Mouse (Mus musculus) liver, embryonic 12.5 days (tissue): ENCODE measurements at regions not wholly inside any gene's neighbourhood (a gene's known extent, or its start where the extent isn't known, plus 50 kb on each side); places are given as distances from the start of the nearest gene placed in this dataset.

ENCODE experiments used
- ATAC-seq: fragments of 200-750 bp; cut with Nextera tagmentation; 2 replicates; pipeline ENCODE4 v1.8.0; 2017; ENCODE audit warnings: moderate number of reproducible peaks, mild to moderate bottlenecking, moderate library complexity
- H3K27ac ChIP-seq: fragments of 300-500 bp; sonication (generic); 2 replicates; pipeline ENCODE4 v1.5.1; 2016; ENCODE audit warnings: mild to moderate bottlenecking
- H3K27me3 ChIP-seq: fragments of 300-500 bp; sonication (generic); replicated peaks from 2 replicates; pipeline ENCODE4 v1.6.1; 2016; ENCODE audit warnings: mild to moderate bottlenecking, moderate library complexity
- H3K36me3 ChIP-seq: fragments of 300-500 bp; sonication (generic); 2 replicates; pipeline ENCODE4 v1.6.1; 2016; ENCODE audit warnings: mild to moderate bottlenecking, moderate library complexity
- H3K4me1 ChIP-seq: fragments of 300-500 bp; sonication (generic); 2 replicates; pipeline ENCODE4 v1.6.1; 2016
- H3K4me2 ChIP-seq: fragments of 300-500 bp; sonication (generic); 2 replicates; pipeline ENCODE4 v1.6.1; 2016; ENCODE audit warnings: mild to moderate bottlenecking, moderate library complexity
- H3K4me3 ChIP-seq: fragments of 300-500 bp; sonication (generic); 2 replicates; pipeline ENCODE4 v1.5.1; 2016; ENCODE audit warnings: mild to moderate bottlenecking, moderate library complexity
- H3K9ac ChIP-seq: fragments of 300-500 bp; sonication (generic); 2 replicates; pipeline ENCODE4 v1.6.1; 2016; ENCODE audit warnings: mild to moderate bottlenecking, moderate library complexity
- H3K9me3 ChIP-seq: fragments of 300-500 bp; sonication (generic); replicated peaks from 2 replicates; pipeline ENCODE4 v1.6.1; 2016; ENCODE audit warnings: mild to moderate bottlenecking, moderate library complexity
- WGBS: fragments of 180-500 bp; shearing (Covaris S2); methylation state at CpG from one replicate; pipeline ENCODE4 v1.1.7; 2016; ENCODE audit not compliant: insufficient replicate concordance; 5-methylcytosine and 5-hydroxymethylcytosine counted together

DNA sequence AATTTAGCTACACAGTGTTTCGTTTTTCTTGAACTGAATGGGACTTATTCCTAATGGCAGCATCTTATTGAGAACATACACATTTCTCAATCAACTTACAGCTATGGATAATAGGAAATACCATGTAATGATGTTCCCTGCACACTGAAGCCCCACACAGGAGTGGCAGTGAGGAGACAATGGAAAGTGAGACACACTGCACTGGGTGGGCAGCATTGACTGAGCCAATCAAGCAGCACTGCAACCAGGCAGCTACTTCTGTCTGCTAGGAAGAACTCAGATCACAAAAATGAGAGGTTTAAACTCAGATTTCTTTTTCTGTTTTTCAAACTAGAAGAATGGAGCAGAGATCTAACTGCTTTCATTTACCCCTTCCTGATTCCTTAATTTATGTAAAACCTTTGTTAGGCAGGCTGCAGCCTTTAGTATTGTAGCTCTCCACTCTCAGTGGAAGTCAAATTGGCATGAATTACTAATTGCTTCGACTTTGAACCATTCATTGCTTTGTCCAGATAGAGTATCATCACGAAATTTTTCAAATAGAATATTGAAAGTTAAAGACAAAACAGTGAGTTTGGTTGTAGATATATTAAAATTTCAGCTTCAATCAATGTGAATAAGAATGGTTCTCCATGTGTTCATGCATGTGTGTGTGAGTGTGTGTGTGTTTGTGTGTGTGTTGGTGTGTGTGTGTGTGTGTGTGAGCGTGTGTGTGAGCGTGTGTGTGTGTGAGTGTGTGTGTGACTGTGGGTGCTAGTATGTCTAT, 590.9 kb downstream of the Ttll7 start:
- Histone ChIP-seq H3K4me1 (no peaks in the 10 kb centered on the region), H3K27ac (no peak overlapping the region), H3K9me3 (no peaks in the 10 kb centered on the region), H3K36me3 (no peaks in the 10 kb centered on the region), H3K9ac (no peak overlapping the region), H3K4me3 (no peak overlapping the region), H3K4me2 (no peak overlapping the region), H3K27me3 (no peaks in the 10 kb centered on the region)
- ATAC-seq: no peak
- 49% methylated on average over 5 of the region's 5 CpGs for WGBS

DNA sequence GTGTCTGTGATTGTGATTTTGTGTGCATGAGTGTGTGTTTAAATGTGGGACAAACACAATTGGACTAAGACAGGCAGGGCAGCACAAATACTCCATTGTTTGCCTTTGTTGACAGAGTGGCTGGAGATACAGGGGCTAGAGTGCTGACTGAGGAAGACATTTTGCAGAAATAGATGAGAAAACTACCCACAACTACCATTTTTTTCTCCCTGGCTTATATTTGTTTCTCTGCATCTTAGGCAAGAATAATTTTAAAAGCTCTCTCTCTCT, 591.5 kb downstream of the Ttll7 start:
- Histone ChIP-seq H3K4me3 (no peak overlapping the region), H3K4me1 (no peaks in the 10 kb centered on the region), H3K4me2 (no peak overlapping the region), H3K36me3 (no peaks in the 10 kb centered on the region), H3K9me3 (no peaks in the 10 kb centered on the region), H3K9ac (no peak overlapping the region), H3K27me3 (no peaks in the 10 kb centered on the region), H3K27ac (no peak overlapping the region)
- no peak for ATAC-seq

DNA sequence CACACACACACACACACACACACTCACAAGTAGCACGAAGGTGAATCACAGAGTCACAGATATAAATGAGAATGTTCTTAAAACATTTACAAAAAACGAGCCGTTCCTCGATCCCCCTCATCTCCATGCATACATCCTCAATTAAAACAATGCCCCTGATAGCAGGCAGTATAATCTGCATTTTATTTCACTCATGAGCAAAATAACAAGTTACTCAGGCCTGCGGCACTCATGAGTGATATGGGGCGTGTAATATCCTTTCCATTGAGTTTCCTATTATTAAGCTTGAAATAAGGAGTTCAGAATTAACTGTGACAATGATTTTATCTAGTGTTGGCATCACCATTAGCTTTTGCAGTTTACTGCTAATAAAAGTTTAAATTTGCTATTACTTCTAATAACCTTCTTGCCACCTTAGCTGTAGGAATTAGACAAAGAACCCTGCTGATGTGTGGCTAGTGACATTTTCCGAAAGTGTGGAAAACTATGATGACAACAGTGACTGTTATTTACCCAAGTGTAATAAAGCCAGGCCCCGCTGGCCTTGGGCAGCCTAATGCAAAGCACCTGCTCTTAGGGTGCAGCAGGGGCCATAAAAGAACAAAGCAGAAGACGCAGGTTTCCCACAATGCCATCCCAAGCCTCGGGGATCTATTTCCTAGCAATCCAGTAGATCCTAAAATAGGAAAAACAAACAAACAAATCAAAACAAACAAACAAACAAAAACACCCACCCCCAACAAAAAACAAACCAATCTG, 592.0 kb downstream of the Ttll7 start:
- H3K36me3 ChIP-seq: no peaks in the 10 kb centered on the region
- no peak overlapping the region for H3K4me2 ChIP-seq
- H3K27ac ChIP-seq: no peak overlapping the region
- no peak for ATAC-seq
- 71% methylated on average over 10 of the region's 10 CpGs for WGBS
- H3K9me3 ChIP-seq: no peaks in the 10 kb centered on the region
- H3K9ac ChIP-seq: no peak overlapping the region
- H3K4me1 ChIP-seq: no peaks in the 10 kb centered on the region
- H3K4me3 ChIP-seq: no peak overlapping the region
- H3K27me3 ChIP-seq: no peaks in the 10 kb centered on the region

DNA sequence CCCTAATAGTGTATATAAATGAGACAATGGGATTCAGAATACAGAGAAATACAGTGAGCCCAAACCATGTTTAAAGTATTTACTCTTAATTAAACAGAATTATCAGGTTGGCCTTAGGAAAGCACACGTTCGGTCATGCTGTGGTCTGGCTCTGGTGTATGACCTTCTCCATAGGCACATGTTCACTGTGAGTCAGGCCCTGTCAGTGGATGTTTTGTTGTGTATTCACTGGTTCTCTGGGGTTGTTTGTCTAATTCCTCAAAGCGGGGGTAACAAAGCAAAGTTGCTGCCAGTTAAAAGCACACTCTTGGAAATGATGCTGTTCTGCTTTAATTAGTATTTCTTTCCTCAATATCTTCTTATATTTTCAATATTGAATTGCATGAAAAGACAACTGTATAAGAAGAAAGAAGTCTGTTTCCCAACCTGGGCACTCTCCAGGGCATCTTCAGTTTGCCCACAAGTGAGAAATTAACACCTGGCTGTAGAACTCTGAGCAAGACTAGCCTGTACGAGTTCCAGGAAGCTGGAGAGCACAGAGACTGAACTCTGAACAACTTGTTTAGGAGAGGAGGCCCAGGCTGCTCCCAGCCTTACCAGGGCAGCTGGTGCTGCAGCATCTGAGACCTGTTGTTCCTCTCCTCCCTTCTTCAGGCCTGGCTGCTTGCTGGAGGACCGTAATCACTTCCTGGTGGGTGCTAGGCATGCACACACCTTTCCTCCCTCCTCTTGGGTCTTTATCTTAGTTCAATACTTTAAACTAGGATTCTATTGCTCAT, 593.1 kb downstream of the Ttll7 start:
- Histone ChIP-seq H3K36me3 (no peaks in the 10 kb centered on the region), H3K9me3 (no peaks in the 10 kb centered on the region), H3K4me3 (no peak overlapping the region), H3K4me1 (no peaks in the 10 kb centered on the region), H3K9ac (no peak overlapping the region), H3K4me2 (no peak overlapping the region), H3K27me3 (no peaks in the 10 kb centered on the region), H3K27ac (no peak overlapping the region)
- no peak for ATAC-seq
- WGBS: 65% methylated on average over 5 of the region's 5 CpGs

DNA sequence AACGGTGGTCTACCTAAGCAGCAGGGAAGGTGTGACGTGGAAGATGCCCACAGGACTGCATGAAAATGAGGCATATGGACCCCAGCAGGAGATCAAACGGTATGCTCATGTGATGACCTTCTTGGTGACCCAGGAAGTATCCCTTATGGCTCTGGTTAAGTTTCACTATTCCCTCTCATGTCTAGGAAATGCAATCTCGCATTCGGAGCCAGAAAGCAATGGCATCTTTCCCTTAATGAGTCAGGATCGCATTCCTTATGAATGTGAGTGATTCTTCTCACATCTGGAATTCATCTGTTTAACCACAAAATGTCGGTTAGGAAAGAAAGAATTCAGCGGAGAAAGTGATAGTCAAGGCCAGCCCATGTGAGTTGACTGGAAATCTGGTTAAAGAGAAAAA, 593.7 kb downstream of the Ttll7 start:
- WGBS: 63% methylated on average over 8 of the region's 8 CpGs

DNA sequence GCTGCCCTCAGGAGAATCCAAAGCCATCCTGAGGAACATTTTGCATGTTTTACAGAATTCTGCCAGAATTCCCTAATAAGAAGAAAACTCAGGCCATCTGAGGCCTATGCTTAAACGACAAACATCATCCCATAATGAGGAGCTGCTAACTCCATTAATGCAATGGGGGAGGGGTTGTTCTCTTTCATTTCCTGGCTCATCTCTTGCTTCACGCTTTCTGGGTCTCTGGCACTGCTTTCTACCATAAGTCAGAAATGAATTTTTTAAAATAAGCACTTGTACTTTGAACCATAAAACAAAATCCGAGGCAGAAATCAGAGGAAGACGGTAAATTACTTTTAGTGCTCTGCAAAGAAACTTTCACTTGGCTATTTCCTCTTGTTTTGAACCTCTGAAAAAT, 600.0 kb downstream of the Ttll7 start:
- no peak overlapping the region for H3K4me3 ChIP-seq
- no peaks in the 10 kb centered on the region for H3K4me1 ChIP-seq
- no peaks in the 10 kb centered on the region for H3K36me3 ChIP-seq
- no peak for ATAC-seq
- H3K4me2 ChIP-seq: no peak overlapping the region
- no peaks in the 10 kb centered on the region for H3K9me3 ChIP-seq
- H3K27me3 ChIP-seq: no peaks in the 10 kb centered on the region
- 64% methylated on average over 4 of the region's 4 CpGs for WGBS
- H3K9ac ChIP-seq: no peak overlapping the region
- H3K27ac ChIP-seq: no peak overlapping the region

More for the DNA sequence above, 593.7 kb downstream of the Ttll7 start:
- Histone ChIP-seq H3K4me2 (no peak overlapping the region), H3K4me1 (no peaks in the 10 kb centered on the region), H3K36me3 (no peaks in the 10 kb centered on the region), H3K4me3 (no peak overlapping the region), H3K27ac (no peak overlapping the region), H3K27me3 (no peaks in the 10 kb centered on the region), H3K9me3 (no peaks in the 10 kb centered on the region), H3K9ac (no peak overlapping the region)
- no peak for ATAC-seq

DNA sequence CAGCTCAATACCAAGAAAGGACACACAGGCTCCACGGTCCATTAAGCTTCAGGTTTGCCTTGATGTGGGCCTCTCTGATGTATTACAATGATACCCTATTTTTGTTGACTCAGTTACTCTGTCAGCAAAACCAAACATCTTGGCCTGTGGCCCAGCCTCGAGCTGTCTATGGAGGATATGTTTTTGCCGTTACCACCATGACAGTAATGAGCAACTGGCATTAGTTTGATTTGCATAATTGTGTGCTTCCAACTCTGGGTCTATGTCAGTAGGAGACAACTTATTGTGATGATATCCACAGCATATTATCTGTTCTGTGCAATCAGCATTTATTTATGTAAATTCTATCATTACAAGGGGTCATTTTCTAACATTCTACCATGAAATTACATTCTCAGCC, 603.2 kb downstream of the Ttll7 start:
- Histone ChIP-seq H3K9me3 (no peaks in the 10 kb centered on the region), H3K9ac (no peak overlapping the region), H3K4me1 (no peaks in the 10 kb centered on the region), H3K27ac (no peak overlapping the region), H3K4me3 (no peak overlapping the region), H3K4me2 (no peak overlapping the region), H3K36me3 (no peaks in the 10 kb centered on the region), H3K27me3 (no peaks in the 10 kb centered on the region)
- 65% methylated on average over 3 of the region's 3 CpGs for WGBS
- ATAC-seq: no peak

DNA sequence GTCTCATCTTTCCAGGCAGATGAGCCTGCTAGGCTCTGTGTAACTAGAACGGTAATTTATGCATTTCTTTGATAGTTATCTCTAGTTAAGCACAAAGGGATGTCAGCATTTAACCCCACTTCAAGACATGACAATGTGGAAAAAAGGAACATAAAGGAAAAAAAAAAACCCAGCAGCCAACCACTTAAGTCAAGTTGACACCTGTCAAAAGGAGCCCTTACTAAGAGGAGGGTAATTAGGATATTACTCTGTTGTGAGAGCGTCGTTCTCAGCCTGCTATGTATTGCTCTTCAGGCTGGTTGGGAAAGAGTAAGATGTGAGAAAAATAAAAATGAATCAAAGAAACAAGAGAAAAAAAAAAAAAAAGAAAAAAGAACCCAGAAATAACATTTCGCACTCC, 604.1 kb downstream of the Ttll7 start:
- H3K4me3 ChIP-seq: no peak overlapping the region
- H3K36me3 ChIP-seq: no peaks in the 10 kb centered on the region
- H3K4me1 ChIP-seq: no peaks in the 10 kb centered on the region
- 68% methylated on average over 4 of the region's 4 CpGs for WGBS
- no peak for ATAC-seq
- H3K4me2 ChIP-seq: no peak overlapping the region
- H3K9ac ChIP-seq: no peak overlapping the region
- no peak overlapping the region for H3K27ac ChIP-seq
- no peaks in the 10 kb centered on the region for H3K27me3 ChIP-seq
- no peaks in the 10 kb centered on the region for H3K9me3 ChIP-seq

DNA sequence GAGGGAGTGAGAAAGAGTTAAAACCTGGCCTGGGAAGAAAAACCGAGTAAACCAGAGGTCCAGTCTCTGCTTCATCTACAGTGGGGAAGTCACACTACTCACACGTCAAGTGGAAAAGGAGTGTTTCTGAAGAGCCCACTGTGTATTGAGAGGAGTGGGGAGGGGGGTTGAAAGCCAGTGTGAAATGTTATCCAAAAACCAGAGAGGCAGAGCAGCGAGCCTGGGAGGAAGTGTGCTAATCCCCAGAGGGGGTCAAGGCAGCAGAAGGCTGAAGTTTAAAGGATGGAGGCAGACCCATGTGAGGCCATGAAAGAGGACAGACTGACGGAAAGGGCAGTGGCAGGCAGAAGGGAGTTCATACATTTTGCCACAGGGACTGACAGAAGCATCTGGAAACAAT, 605.9 kb downstream of the Ttll7 start:
- Histone ChIP-seq H3K4me1 (no peaks in the 10 kb centered on the region), H3K27ac (no peak overlapping the region), H3K36me3 (no peaks in the 10 kb centered on the region), H3K27me3 (no peaks in the 10 kb centered on the region), H3K9ac (no peak overlapping the region), H3K4me2 (no peak overlapping the region), H3K4me3 (no peak overlapping the region), H3K9me3 (no peaks in the 10 kb centered on the region)
- no peak for ATAC-seq
- WGBS: 31% methylated on average over 4 of the region's 4 CpGs

DNA sequence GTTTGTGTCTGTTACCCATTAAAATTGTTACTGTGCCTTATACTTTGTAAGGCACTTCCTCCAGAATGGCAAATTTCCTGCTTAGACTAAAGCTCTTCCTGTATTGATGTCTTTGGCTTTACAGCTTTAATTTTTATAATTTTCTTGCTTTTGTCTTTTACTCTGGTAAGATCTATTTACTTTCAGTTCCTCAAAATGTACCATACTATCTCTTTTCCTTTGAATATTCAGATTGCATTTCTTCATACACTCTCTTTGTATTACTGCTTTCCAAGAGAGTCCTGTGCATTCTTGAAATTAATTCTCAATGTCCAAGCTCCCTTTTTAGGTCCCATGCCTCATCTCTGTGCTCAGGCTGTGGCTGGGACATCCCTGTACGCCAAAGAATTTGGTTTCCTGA, 627.7 kb downstream of the Ttll7 start:
- 56% methylated on average over 1 of the region's 1 CpGs for WGBS
- no peak overlapping the region for H3K4me2 ChIP-seq
- no peak overlapping the region for H3K9ac ChIP-seq
- no peak overlapping the region for H3K4me3 ChIP-seq
- H3K27me3 ChIP-seq: no peaks in the 10 kb centered on the region
- H3K36me3 ChIP-seq: no peaks in the 10 kb centered on the region
- no peaks in the 10 kb centered on the region for H3K4me1 ChIP-seq
- ATAC-seq: no peak
- no peaks in the 10 kb centered on the region for H3K9me3 ChIP-seq
- no peak overlapping the region for H3K27ac ChIP-seq
